Mouse (Mus musculus) cortical plate, adult 2 months (tissue): ENCODE measurements around the gene Eed. TPM values are rescaled to one million over a fixed set of nuclear protein-coding genes. Genes with fewer than 3 reads are reported as not detected.

Source experiments
- H3K27ac ChIP-seq: fragments of 200-500 bp; 2 replicates; pipeline ENCODE4 v1.5.1; 2012; ENCODE audit warnings: low read length, control low read depth, inconsistent platforms; ENCODE audit not compliant: insufficient read depth
- H3K4me1 ChIP-seq: fragments of 200-500 bp; 2 replicates; pipeline ENCODE4 v1.6.1; 2011; ENCODE audit warnings: low read length; ENCODE audit not compliant: control insufficient read depth, insufficient read depth
- H3K4me3 ChIP-seq: fragments of 200-500 bp; 2 replicates; pipeline ENCODE4 v1.5.1; 2011; ENCODE audit warnings: mild to moderate bottlenecking, low read length, control low read depth; ENCODE audit not compliant: insufficient read depth
- CTCF ChIP-seq: fragments of 200-500 bp; IDR thresholded peaks from 2 replicates; pipeline ENCODE4 v1.5.1; 2011; ENCODE audit warnings: mild to moderate bottlenecking, control low read depth, low read length; ENCODE audit not compliant: insufficient read depth; ENCODE audit errors: extremely low read depth
- POLR2A ChIP-seq: fragments of 200-500 bp; IDR thresholded peaks from 2 replicates; pipeline ENCODE4 v1.6.1; 2011; ENCODE audit warnings: mild to moderate bottlenecking, low read length, control low read depth; ENCODE audit not compliant: insufficient read depth; ENCODE audit errors: extremely low read depth
- polyA plus RNA-seq: library from polyadenylated mRNA; depleted of rRNA; stranded (reverse); fragments of >200 nt; gene quantifications from 2 replicates; pipeline ENCODE4 v1.2.3, GENCODE M21; 2012; rRNA removed

Eed gene
- polyA plus RNA-seq, 1 experiment, result 32.3 TPM

DNA sequence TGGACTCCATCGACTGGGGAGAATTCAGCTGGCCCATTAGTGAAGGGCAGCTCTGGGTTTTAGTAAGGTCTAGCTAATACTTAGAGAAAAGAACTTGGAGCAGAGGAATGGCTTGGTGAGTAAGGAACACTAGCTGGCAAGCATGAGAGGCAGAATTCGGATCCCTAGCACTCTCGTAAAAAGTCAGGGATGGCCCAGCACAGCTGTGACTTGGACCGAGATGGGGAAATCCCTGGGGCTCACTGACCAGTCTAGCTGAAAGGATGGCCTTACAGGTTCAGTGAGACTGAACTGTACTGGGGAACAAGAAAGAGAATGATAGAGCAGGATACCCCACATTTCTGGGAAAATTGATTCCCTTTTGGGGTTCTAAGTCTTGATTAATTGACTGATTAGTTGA is 71.1 kb downstream of the Eed start:
- no peak overlapping the region for H3K4me3 ChIP-seq
- H3K27ac ChIP-seq, result no peak overlapping the region
- TF ChIP-seq POLR2A (no peak), CTCF (no peak)
- no peaks in the 10 kb centered on the region for H3K4me1 ChIP-seq

DNA sequence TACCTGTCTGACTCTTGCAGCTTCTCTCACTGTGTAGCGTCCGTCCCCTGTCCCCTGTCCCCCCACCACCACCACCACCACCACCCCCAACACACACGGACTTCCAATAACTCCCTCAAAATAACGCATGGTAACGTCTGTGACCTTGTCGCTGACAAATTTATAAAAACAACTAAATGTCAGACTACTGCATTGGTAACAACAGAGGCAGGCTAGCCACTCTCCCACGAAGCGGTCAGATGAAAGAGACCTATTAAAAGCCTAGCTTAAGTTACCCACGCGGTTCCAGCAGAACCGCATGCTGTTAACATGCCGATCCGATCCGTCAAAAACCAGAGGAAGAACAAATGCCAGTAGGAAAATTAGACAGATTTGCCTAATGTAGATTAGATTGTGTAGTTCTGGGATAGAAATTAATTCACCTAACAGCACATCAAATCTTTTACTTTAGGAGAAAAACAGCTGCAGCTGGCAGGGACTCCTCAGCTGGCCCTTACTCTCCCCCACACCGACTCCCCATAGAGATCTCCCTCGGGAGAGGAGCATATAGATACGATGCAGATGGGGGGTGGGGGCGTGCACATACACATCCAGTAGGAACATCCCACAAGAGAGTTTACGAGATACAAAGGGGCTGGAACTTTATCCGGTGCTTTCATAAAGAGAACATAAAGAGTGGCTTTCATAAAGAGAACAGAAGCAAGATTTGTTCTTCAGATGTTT is 71.7 kb downstream of the Eed start:
- TF ChIP-seq POLR2A, result no peak
- no peak for TF ChIP-seq CTCF
- no peaks in the 10 kb centered on the region for H3K4me1 ChIP-seq
- no peak overlapping the region for H3K27ac ChIP-seq
- H3K4me3 ChIP-seq, result no peak overlapping the region

DNA sequence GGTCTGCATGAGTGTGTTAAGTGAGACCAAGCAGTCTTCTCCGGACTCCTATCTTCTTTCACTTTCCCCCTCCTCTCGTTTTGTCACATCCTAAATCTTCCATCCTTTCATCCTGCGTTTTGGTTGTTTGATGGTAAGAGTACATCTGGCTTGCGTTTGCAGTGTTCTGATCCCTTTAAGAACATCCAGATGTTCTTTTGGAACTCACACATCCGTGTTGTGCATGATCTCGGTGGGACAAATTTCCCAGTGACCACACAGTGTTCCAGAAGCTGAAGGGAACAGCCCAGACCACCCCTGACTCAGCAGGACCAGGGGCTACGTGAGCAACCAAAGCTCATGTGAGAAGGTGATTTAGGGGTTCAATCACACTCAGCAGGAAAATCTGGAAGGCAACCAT is 72.4 kb downstream of the Eed start:
- H3K4me3 ChIP-seq, result no peak overlapping the region
- H3K27ac ChIP-seq, result no peak overlapping the region
- no peaks in the 10 kb centered on the region for H3K4me1 ChIP-seq
- TF ChIP-seq CTCF, result no peak
- no peak for TF ChIP-seq POLR2A

DNA sequence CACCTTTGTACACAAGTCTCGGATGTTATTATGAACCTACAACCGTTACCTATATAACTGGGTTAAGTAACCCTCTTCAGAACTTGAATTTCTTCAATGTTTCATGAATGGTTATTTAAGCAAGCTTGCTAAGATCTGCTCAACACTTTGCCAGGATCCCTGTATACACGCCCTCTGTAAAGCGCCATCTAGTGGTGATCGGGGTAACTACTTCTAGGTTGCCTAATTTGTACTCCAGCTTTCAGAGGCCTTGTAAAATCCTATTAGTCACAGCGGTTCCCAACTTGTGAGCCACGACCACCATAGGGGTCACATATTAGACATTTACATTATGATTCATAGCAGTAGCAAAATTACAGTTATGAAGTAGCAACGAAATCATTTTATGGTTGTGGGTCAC is 72.8 kb downstream of the Eed start:
- Histone ChIP-seq H3K27ac (no peak overlapping the region), H3K4me3 (no peak overlapping the region), H3K4me1 (no peaks in the 10 kb centered on the region)
- TF ChIP-seq POLR2A (no peak), CTCF (peak; percentile 81)

Other genes starting within 250 kb of the Eed start
- gene Ccdc81, start 77.4 kb downstream of the Eed start, polyA plus RNA-seq, result 0.79 and 1.5 TPM in 2 replicates
- gene Hikeshi, start 39.8 kb downstream of the Eed start, polyA plus RNA-seq, result 71.8 and 72.9 TPM in 2 replicates
- 122 and 123 TPM in 2 replicates for gene Picalm, start 149.2 kb upstream of the Eed start, polyA plus RNA-seq